Mouse (Mus musculus) hindbrain, embryonic 10.5 days (tissue): ENCODE results near the gene Cdx2. TPM values are rescaled to one million over a fixed set of nuclear protein-coding genes. Genes with fewer than 3 reads are reported as not detected.

Experiments used
- DNase-seq: peaks from one replicate; pipeline ENCODE4 v3.0.0-alpha.2; 2017; ENCODE audit warnings: low spot score
- H3K27ac ChIP-seq: fragments of 300-500 bp; sonication (generic); 2 replicates; pipeline ENCODE4 v1.5.1; 2016; ENCODE audit warnings: mild to moderate bottlenecking, moderate library complexity
- H3K27me3 ChIP-seq: fragments of 300-500 bp; sonication (generic); 2 replicates; pipeline ENCODE4 v1.6.1; 2016; ENCODE audit warnings: mild to moderate bottlenecking; ENCODE audit not compliant: poor library complexity, insufficient read depth, severe bottlenecking
- H3K36me3 ChIP-seq: fragments of 300-500 bp; sonication (generic); 2 replicates; pipeline ENCODE4 v1.6.1; 2016; ENCODE audit warnings: mild to moderate bottlenecking, moderate library complexity
- H3K4me1 ChIP-seq: fragments of 300-500 bp; sonication (generic); replicated peaks from 2 replicates; pipeline ENCODE4 v1.6.1; 2016; ENCODE audit warnings: mild to moderate bottlenecking
- H3K4me3 ChIP-seq: fragments of 300-500 bp; sonication (generic); 2 replicates; pipeline ENCODE4 v1.5.1; 2016; ENCODE audit warnings: mild to moderate bottlenecking, moderate library complexity
- H3K9me3 ChIP-seq: fragments of 300-500 bp; sonication (generic); 2 replicates; pipeline ENCODE4 v1.6.1; 2016; ENCODE audit warnings: mild to moderate bottlenecking, moderate library complexity
- WGBS: fragments of 180-500 bp; shearing (Covaris S2); methylation state at CpG from one replicate; pipeline ENCODE4 v1.1.7; 2016; 5-methylcytosine and 5-hydroxymethylcytosine counted together
- polyA plus RNA-seq: library from polyadenylated mRNA; unstranded; fragments of >200 nt; fragmentation: Nextera tagmentation; extraction: Ambion mirVana; gene quantifications from 2 replicates; pipeline ENCODE4 v1.2.1, GENCODE M21; 2016

The Cdx2 gene
- polyA plus RNA-seq, 1 experiment from 2014 or later = not detected

DNA sequence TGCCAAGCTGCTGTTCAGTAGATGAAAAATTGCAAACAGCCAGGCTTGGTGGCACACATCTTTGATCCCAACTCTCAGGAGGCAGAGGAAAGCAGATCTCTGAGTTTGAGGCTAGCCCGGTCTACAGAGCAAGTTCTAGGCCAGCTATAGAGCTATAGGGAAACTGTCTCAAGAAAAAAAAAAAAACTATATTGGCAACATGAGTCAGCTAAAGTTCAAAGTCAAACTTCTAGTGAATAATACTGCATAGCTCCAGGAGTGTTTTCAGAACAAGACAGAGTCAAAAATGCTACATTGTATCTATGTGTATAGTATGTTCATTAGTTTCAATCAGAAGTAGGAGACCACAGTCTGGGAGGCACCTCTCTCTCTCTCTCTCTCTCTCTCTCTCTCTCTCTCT is 46.9 kb downstream of the Cdx2 start:
- 98% methylated on average over 1 of the region's 1 CpGs for WGBS
- H3K4me1 ChIP-seq = no peaks in the 10 kb centered on the region; the same call in 1 of the 2 replicates
- H3K27ac ChIP-seq = no peak overlapping the region
- H3K36me3 ChIP-seq = no peaks in the 10 kb centered on the region
- peaks cover 46% of the 10 kb centered on the region for H3K27me3 ChIP-seq
- DNase-seq = no peak
- no peak overlapping the region for H3K4me3 ChIP-seq
- H3K9me3 ChIP-seq = no peaks in the 10 kb centered on the region

Other genes starting within 250 kb of the Cdx2 start
- gene Lnx2, start 230.7 kb downstream of the Cdx2 start, polyA plus RNA-seq = 8.2 and 8.4 TPM in 2 replicates
- 124 and 127 TPM in 2 replicates for gene Polr1d, start 230.2 kb downstream of the Cdx2 start, polyA plus RNA-seq
- gene Gsx1, start 118.6 kb downstream of the Cdx2 start, polyA plus RNA-seq = 8.9 and 16.9 TPM in 2 replicates
- gene Pdx1, start 37.3 kb downstream of the Cdx2 start, polyA plus RNA-seq = not detected in 2 replicates
- not detected in 2 replicates for gene Urad, start 15.2 kb upstream of the Cdx2 start, polyA plus RNA-seq
- gene Flt3, start 93.2 kb upstream of the Cdx2 start, polyA plus RNA-seq = not detected in 2 replicates
- gene Pan3, start 122.9 kb upstream of the Cdx2 start, polyA plus RNA-seq = 47.7 and 50.3 TPM in 2 replicates